Mouse (Mus musculus) hindbrain, postnatal 0 days (tissue): Measurements from ENCODE around the gene Htra3. TPM values are rescaled to one million over a fixed set of nuclear protein-coding genes. Genes with fewer than 3 reads are reported as not detected.

Source experiments
- ATAC-seq: fragments of 200-750 bp; cut with Nextera tagmentation; 2 replicates; pipeline ENCODE4 v1.8.0; 2017; ENCODE audit warnings: mild to moderate bottlenecking, moderate TSS enrichment, moderate library complexity
- DNase-seq: peaks from one replicate; pipeline ENCODE4 v3.0.0-alpha.2; 2015; ENCODE audit warnings: low spot score
- H3K27ac ChIP-seq: fragments of 300-500 bp; sonication (generic); 2 replicates; pipeline ENCODE4 v1.5.1; 2014; ENCODE audit warnings: mild to moderate bottlenecking
- H3K27me3 ChIP-seq: fragments of 300-500 bp; sonication (generic); 2 replicates; pipeline ENCODE4 v1.6.1; 2014; ENCODE audit warnings: low read length, mixed read lengths; ENCODE audit not compliant: insufficient read depth
- H3K36me3 ChIP-seq: fragments of 300-500 bp; sonication (generic); 2 replicates; pipeline ENCODE4 v1.6.1; 2014; ENCODE audit warnings: low read length, mixed read lengths; ENCODE audit not compliant: insufficient read depth
- H3K4me1 ChIP-seq: fragments of 300-500 bp; sonication (generic); 2 replicates; pipeline ENCODE4 v1.6.1; 2014; ENCODE audit warnings: antibody characterized with exemption, low read length, mixed read lengths; ENCODE audit not compliant: insufficient read depth
- H3K4me2 ChIP-seq: fragments of 300-500 bp; sonication (generic); 2 replicates; pipeline ENCODE4 v1.6.1; 2014; ENCODE audit warnings: low read depth, mild to moderate bottlenecking, low read length, moderate library complexity, mixed read lengths
- H3K4me3 ChIP-seq: fragments of 300-500 bp; sonication (generic); 2 replicates; pipeline ENCODE4 v1.5.1; 2014; ENCODE audit warnings: low read length
- H3K9ac ChIP-seq: fragments of 300-500 bp; sonication (generic); replicated peaks from 2 replicates; pipeline ENCODE4 v1.6.1; 2014; ENCODE audit warnings: mild to moderate bottlenecking, low read length, moderate library complexity, mixed read lengths
- H3K9me3 ChIP-seq: fragments of 300-500 bp; sonication (generic); 2 replicates; pipeline ENCODE4 v1.6.1; 2016; ENCODE audit warnings: low read length, mixed read lengths
- CTCF ChIP-seq: IDR thresholded peaks from 2 replicates; pipeline ENCODE4 v1.5.1; 2016; ENCODE audit warnings: antibody characterized with exemption, control low read depth, low read depth
- WGBS: fragments of 180-500 bp; shearing (Covaris S2); extraction: QIAGEN DNeasy Blood & Tissue Kit; methylation state at CpG from one replicate; pipeline ENCODE4 v1.1.7; 2014; 5-methylcytosine and 5-hydroxymethylcytosine counted together
- polyA plus RNA-seq: library from polyadenylated mRNA; unstranded; fragments of >200 nt; fragmentation: Nextera tagmentation; extraction: Ambion mirVana; gene quantifications from 2 replicates; pipeline ENCODE4 v1.2.1, GENCODE M21; 2015
- total RNA-seq: library from RNA; depleted of rRNA; stranded (reverse); fragments of >200 nt; gene quantifications from 2 replicates; pipeline ENCODE4 v1.2.3, GENCODE M21; 2014

Htra3 gene
- total and polyA plus RNA-seq, 2 experiments from 2014 or later = 19.6 to 36.5 TPM

- Histone ChIP-seq H3K27me3 (no peaks in the 10 kb centered on the region), H3K36me3 (no peaks in the 10 kb centered on the region), H3K9ac (no peak overlapping the region), H3K9me3 (no peaks in the 10 kb centered on the region), H3K4me1 (no peaks in the 10 kb centered on the region), H3K27ac (no peak overlapping the region), H3K4me3 (no peak overlapping the region), H3K4me2 (no peak overlapping the region)
- peak; percentile 91 for DNase-seq
- TF ChIP-seq CTCF = peak; percentile 99
- peak; percentile 95 for ATAC-seq
- WGBS = 47% methylated on average over 13 of the region's 13 CpGs
Measured at GRCm38 (mm10) chr5:35713649-35714354, 34.2 kb upstream of the Htra3 start.

DNA sequence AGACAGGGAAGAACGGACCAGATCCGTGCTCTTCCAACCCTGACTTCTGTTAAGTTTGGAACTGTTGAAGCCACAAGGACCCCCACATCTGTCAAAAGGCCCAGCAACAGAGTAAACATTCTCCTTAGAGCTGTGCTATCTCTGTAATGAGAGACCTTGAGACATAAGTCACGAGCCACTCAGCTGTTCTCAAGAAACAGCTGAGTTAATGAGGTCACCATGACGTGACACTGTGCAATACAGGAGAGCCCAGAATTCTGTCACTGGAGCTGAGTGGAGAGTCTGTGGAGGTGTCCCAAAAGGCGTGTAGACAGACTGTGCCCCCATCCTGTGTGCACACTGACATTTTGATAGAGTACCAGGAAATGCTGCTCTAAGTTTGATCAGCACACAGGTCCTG is 32.9 kb upstream of the Htra3 start:
- H3K27me3 ChIP-seq = no peaks in the 10 kb centered on the region
- no peak overlapping the region for H3K4me3 ChIP-seq
- H3K27ac ChIP-seq = no peak overlapping the region
- no peak for TF ChIP-seq CTCF
- no peaks in the 10 kb centered on the region for H3K9me3 ChIP-seq
- H3K9ac ChIP-seq = no peak overlapping the region
- WGBS = 77% methylated on average over 5 of the region's 5 CpGs
- H3K36me3 ChIP-seq = no peaks in the 10 kb centered on the region
- ATAC-seq (no peak), DNase-seq (no peak)
- H3K4me2 ChIP-seq = no peak overlapping the region
- H3K4me1 ChIP-seq = no peaks in the 10 kb centered on the region

GRCm38 (mm10) chr5:35710931-35711330 is 31.3 kb upstream of the Htra3 start:
- H3K27ac ChIP-seq = no peak overlapping the region
- no peaks in the 10 kb centered on the region for H3K27me3 ChIP-seq
- WGBS = 59% methylated on average over 3 of the region's 3 CpGs
- TF ChIP-seq CTCF = no peak
- no peak overlapping the region for H3K4me2 ChIP-seq
- ATAC-seq = no peak
- H3K4me3 ChIP-seq = no peak overlapping the region
- DNase-seq = peak; percentile 33
- H3K36me3 ChIP-seq = no peaks in the 10 kb centered on the region
- H3K9ac ChIP-seq = no peak overlapping the region
- no peaks in the 10 kb centered on the region for H3K4me1 ChIP-seq
- no peaks in the 10 kb centered on the region for H3K9me3 ChIP-seq

DNA sequence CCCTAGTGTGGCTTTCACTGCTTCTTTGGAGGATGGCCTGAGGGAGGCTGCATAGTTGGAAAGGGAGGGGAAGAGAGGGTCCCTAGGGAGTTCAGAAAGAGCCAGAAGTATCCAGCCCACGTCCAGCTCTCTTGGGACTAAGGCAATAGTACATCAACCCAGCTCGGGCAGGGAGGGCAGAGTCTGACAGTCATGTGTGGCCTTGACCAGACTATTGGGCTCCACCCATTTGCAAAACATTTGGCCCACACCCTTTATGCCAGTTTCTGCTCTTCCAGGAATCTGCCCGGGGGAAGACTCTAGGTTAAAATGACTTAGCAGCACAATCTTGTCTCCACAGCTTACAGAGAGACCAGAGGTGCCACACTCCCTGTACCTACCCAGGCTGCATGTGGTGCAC is 30.9 kb upstream of the Htra3 start:
- 55% methylated on average over 3 of the region's 3 CpGs for WGBS
- ATAC-seq = no peak

DNA sequence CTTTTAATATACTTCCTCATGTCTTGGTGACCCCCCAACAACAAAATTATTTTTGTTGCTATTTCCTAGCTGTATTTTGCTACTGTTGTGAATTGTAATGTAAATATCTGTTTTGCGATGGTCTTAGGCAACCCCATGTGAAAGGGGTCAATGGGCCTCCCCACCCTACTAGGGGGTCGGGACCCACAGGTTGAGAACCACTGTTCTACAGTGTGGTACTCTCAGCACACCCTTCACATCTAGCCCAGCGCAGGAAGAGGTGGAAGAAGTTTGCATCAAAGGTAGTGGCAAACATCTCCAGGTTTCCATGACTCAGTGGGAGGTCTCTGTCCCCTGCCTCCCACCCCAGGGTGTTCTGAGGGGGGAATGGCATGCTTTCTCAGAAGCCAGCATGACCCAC is 25.8 kb upstream of the Htra3 start:
- no peaks in the 10 kb centered on the region for H3K36me3 ChIP-seq
- no peak overlapping the region for H3K4me2 ChIP-seq
- H3K9me3 ChIP-seq = no peaks in the 10 kb centered on the region
- DNase-seq (no peak), ATAC-seq (no peak)
- H3K4me1 ChIP-seq = no peaks in the 10 kb centered on the region
- no peak overlapping the region for H3K27ac ChIP-seq
- WGBS = 93% methylated on average over 3 of the region's 3 CpGs
- TF ChIP-seq CTCF = no peak
- no peak overlapping the region for H3K9ac ChIP-seq
- no peaks in the 10 kb centered on the region for H3K27me3 ChIP-seq
- H3K4me3 ChIP-seq = no peak overlapping the region

More for the DNA sequence above, 30.9 kb upstream of the Htra3 start:
- Histone ChIP-seq H3K4me1 (no peaks in the 10 kb centered on the region), H3K4me2 (no peak overlapping the region), H3K36me3 (no peaks in the 10 kb centered on the region), H3K9ac (no peak overlapping the region), H3K27me3 (no peaks in the 10 kb centered on the region), H3K27ac (no peak overlapping the region), H3K4me3 (no peak overlapping the region), H3K9me3 (no peaks in the 10 kb centered on the region)
- TF ChIP-seq CTCF = no peak
- no peak for DNase-seq

GRCm38 (mm10) chr5:35703814-35704213 is 24.2 kb upstream of the Htra3 start:
- no peaks in the 10 kb centered on the region for H3K36me3 ChIP-seq
- no peaks in the 10 kb centered on the region for H3K4me1 ChIP-seq
- TF ChIP-seq CTCF = no peak
- ATAC-seq (no peak), DNase-seq (no peak)
- H3K4me3 ChIP-seq = no peak overlapping the region
- no peak overlapping the region for H3K4me2 ChIP-seq
- no peaks in the 10 kb centered on the region for H3K27me3 ChIP-seq
- WGBS = 91% methylated on average over 4 of the region's 4 CpGs
- no peaks in the 10 kb centered on the region for H3K9me3 ChIP-seq
- no peak overlapping the region for H3K27ac ChIP-seq
- no peak overlapping the region for H3K9ac ChIP-seq

DNA sequence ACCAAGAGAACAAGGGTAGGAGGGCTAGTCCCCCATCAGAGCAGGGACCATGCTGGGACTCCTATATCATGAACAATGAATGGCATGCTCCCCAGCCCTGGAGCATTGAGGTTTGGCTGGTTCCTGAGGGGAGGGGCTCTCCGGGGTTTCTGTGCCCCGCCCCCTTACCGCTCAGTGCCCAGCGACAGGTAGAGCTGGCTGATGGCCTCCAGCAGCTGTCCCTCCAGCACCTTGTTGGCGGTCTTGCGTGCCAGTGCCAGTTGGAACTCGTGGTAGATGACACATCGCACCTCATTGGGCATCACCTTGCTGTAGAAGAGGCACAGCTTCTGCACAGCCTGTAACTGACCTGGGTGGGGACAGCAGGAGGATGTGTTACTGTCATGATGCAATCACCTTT is 23.6 kb upstream of the Htra3 start:
- H3K27ac ChIP-seq = no peak overlapping the region

More for the DNA sequence above, 23.6 kb upstream of the Htra3 start:
- no peak for DNase-seq
- no peak overlapping the region for H3K4me2 ChIP-seq
- H3K4me1 ChIP-seq = no peaks in the 10 kb centered on the region
- no peaks in the 10 kb centered on the region for H3K27me3 ChIP-seq
- H3K9ac ChIP-seq = no peak overlapping the region
- TF ChIP-seq CTCF = no peak
- H3K36me3 ChIP-seq = no peaks in the 10 kb centered on the region
- no peak for ATAC-seq
- no peak overlapping the region for H3K4me3 ChIP-seq
- no peaks in the 10 kb centered on the region for H3K9me3 ChIP-seq
- 88% methylated on average over 8 of the region's 8 CpGs for WGBS
